Mouse (Mus musculus) liver, adult 2 months (tissue): ENCODE measurements around the gene Sox6.

Experiments
- CTCF ChIP-seq: fragments of 200-500 bp; IDR thresholded peaks from 2 replicates; pipeline ENCODE4 v1.5.1; 2011; ENCODE audit warnings: low read depth, low read length, control low read depth
- POLR2A ChIP-seq: fragments of 200-500 bp; IDR thresholded peaks from 2 replicates; pipeline ENCODE4 v1.6.1; 2011; ENCODE audit warnings: low read length, control low read depth; ENCODE audit not compliant: insufficient read depth; ENCODE audit errors: extremely low read depth

- TF ChIP-seq POLR2A (no peak), CTCF (no peak)
Observed at GRCm38 (mm10) chr7:115789116-115789823, 249.3 kb downstream of the Sox6 start.
